In genomic region chr9:44407752-44408097, GRCm38 (mm10) we compare ENCODE assay signal across 8 mouse cellular contexts. TPM values are rescaled to one million over a fixed set of nuclear protein-coding genes. Genes with fewer than 3 reads are reported as not detected.
A peak's percentile ranks its signal among the peaks of the same experiment; 100 is the strongest.
DNase-seq lines count a peak whose midpoint lies in the region; ATAC-seq and TF ChIP-seq lines count a peak whose summit lies in the region.

No protein-coding gene starts in this region.

- under 1% methylated on average over 24 of the region's 24 CpGs for WGBS in kidney, postnatal 0 days
- WGBS in embryonic facial prominence, embryonic 10.5 days = under 1% methylated on average over 24 of the region's 24 CpGs
- 1% methylated on average over 24 of the region's 24 CpGs for WGBS in hindbrain, embryonic 16.5 days
- WGBS in midbrain, postnatal 0 days = under 1% methylated on average over 24 of the region's 24 CpGs

- peak overlapping the region; percentile 82 for H3K9ac ChIP-seq in kidney, postnatal 0 days (ENCODE audit: low read depth, low read length)
- peak overlapping the region; percentile 73 for H3K9ac ChIP-seq in hindbrain, embryonic 16.5 days (ENCODE audit: low read depth, low read length)
- H3K9ac ChIP-seq in midbrain, postnatal 0 days (replicated peaks; ENCODE audit: low read length, poor library complexity, severe bottlenecking) = peak overlapping the region; percentile 81

- H3K4me2 ChIP-seq in kidney, postnatal 0 days (ENCODE audit: low read length) = peak overlapping the region; percentile 71
- H3K4me2 ChIP-seq in hindbrain, embryonic 16.5 days (ENCODE audit: low read length) = peak overlapping the region; percentile 78
- peak overlapping the region; percentile 56 for H3K4me2 ChIP-seq in midbrain, postnatal 0 days (ENCODE audit: low read depth, low read length, poor library complexity, severe bottlenecking)

- no peaks in the 10 kb centered on the region for H3K4me1 ChIP-seq in kidney, postnatal 0 days (replicated peaks; ENCODE audit: insufficient read depth, low read length)
- peaks cover 17% of the 10 kb centered on the region for H3K4me1 ChIP-seq in embryonic facial prominence, embryonic 10.5 days
- H3K4me1 ChIP-seq in hindbrain, embryonic 16.5 days (ENCODE audit: control insufficient read depth, insufficient read depth, low read depth, low read length) = peaks cover 15% of the 10 kb centered on the region
- H3K4me1 ChIP-seq in midbrain, postnatal 0 days (ENCODE audit: insufficient read depth, low read length) = no peaks in the 10 kb centered on the region

- DNase-seq in kidney, postnatal 0 days (ENCODE audit: low spot score) = no peak
- DNase-seq in kidney, postnatal 14 days = no peak
- no peak for DNase-seq in embryonic facial prominence, embryonic 10.5 days (ENCODE audit: low spot score)
- no peak for DNase-seq in midbrain, postnatal 0 days (ENCODE audit: low spot score)
- DNase-seq in spleen, postnatal 10 days (ENCODE audit: low spot score in 2 of 2) = no peak
- no peak for DNase-seq in frontal cortex, postnatal 36 days (ENCODE audit: low spot score in 2 of 2)
- no peak for DNase-seq in ovary, postnatal 10 days (ENCODE audit: low spot score)

- no peak for ATAC-seq in kidney, postnatal 0 days (replicated peaks; ENCODE audit: low FRiP score, low read depth)
- peak; percentile 49; the same call in 1 of the 2 replicates for ATAC-seq in hindbrain, embryonic 16.5 days
- peak; percentile 64 for ATAC-seq in midbrain, postnatal 0 days (ENCODE audit: low FRiP score)

- H3K36me3 ChIP-seq in kidney, postnatal 0 days (ENCODE audit: insufficient read depth, low read length) = peaks cover 53% of the 10 kb centered on the region
- H3K36me3 ChIP-seq in embryonic facial prominence, embryonic 10.5 days (replicated peaks) = peaks cover 78% of the 10 kb centered on the region
- peaks cover 46% of the 10 kb centered on the region for H3K36me3 ChIP-seq in hindbrain, embryonic 16.5 days (ENCODE audit: control insufficient read depth, insufficient read depth, low read length)
- peaks cover 42% of the 10 kb centered on the region for H3K36me3 ChIP-seq in midbrain, postnatal 0 days (ENCODE audit: insufficient read depth, low read length)

- no peak for TF ChIP-seq CTCF in kidney, postnatal 0 days (IDR thresholded peaks at IDR 0.05; ENCODE audit: low read depth)
- no peak for TF ChIP-seq CTCF in midbrain, postnatal 0 days (IDR thresholded peaks at IDR 0.05)

- H3K4me3 ChIP-seq in kidney, postnatal 0 days (replicated peaks; ENCODE audit: low read depth, low read length) = peak overlapping the region; percentile 76
- H3K4me3 ChIP-seq in embryonic facial prominence, embryonic 10.5 days = peak overlapping the region; percentile 81
- H3K4me3 ChIP-seq in hindbrain, embryonic 16.5 days (ENCODE audit: low read length) = peak overlapping the region; percentile 55
- peak overlapping the region; percentile 71 for H3K4me3 ChIP-seq in midbrain, postnatal 0 days (ENCODE audit: low read depth, low read length)

- H3K27ac ChIP-seq in kidney, postnatal 0 days = peak overlapping the region; percentile 93
- H3K27ac ChIP-seq in embryonic facial prominence, embryonic 10.5 days (replicated peaks) = peak overlapping the region; percentile 93
- H3K27ac ChIP-seq in hindbrain, embryonic 16.5 days (ENCODE audit: low read depth, low read length) = peak overlapping the region; percentile 98
- H3K27ac ChIP-seq in midbrain, postnatal 0 days (ENCODE audit: low read depth, low read length) = peak overlapping the region; percentile 93

- H3K9me3 ChIP-seq in kidney, postnatal 0 days (replicated peaks; ENCODE audit: low read length) = no peaks in the 10 kb centered on the region
- H3K9me3 ChIP-seq in embryonic facial prominence, embryonic 10.5 days = no peaks in the 10 kb centered on the region
- no peaks in the 10 kb centered on the region for H3K9me3 ChIP-seq in hindbrain, embryonic 16.5 days (ENCODE audit: control insufficient read depth, low read length)
- H3K9me3 ChIP-seq in midbrain, postnatal 0 days (ENCODE audit: low read length) = no peaks in the 10 kb centered on the region

- no peaks in the 10 kb centered on the region for H3K27me3 ChIP-seq in kidney, postnatal 0 days (ENCODE audit: insufficient read depth, low read length)
- no peaks in the 10 kb centered on the region for H3K27me3 ChIP-seq in embryonic facial prominence, embryonic 10.5 days (replicated peaks; ENCODE audit: low read depth, poor library complexity, severe bottlenecking)
- no peaks in the 10 kb centered on the region for H3K27me3 ChIP-seq in hindbrain, embryonic 16.5 days (replicated peaks; ENCODE audit: control insufficient read depth, insufficient read depth, low read length)
- no peaks in the 10 kb centered on the region for H3K27me3 ChIP-seq in midbrain, postnatal 0 days (ENCODE audit: insufficient read depth, low read length)

RNA-seq across cellular contexts. Expression of gene Trappc4, which starts 0.3 kb away (rescaled TPM):
- polyA plus RNA-seq in kidney, postnatal 0 days (2015; fragmentation: Nextera tagmentation; extraction: Ambion mirVana) = 130 and 135 TPM in 2 replicates
- 178 and 179 TPM in 2 replicates for polyA plus RNA-seq in embryonic facial prominence, embryonic 10.5 days (2016; fragmentation: Nextera tagmentation; extraction: Ambion mirVana)
- 293 and 308 TPM in 2 replicates for polyA plus RNA-seq in hindbrain, embryonic 16.5 days (2015; fragmentation: Nextera tagmentation; extraction: Ambion mirVana)
- total RNA-seq in midbrain, postnatal 0 days (2014; rRNA removed) = 149 and 166 TPM in 2 replicates
- polyA plus RNA-seq in midbrain, postnatal 0 days (2015; fragmentation: Nextera tagmentation; extraction: Ambion mirVana) = 326 and 327 TPM in 2 replicates

RNA-seq across cellular contexts. Expression of gene Rps25, which starts 0.8 kb away (rescaled TPM):
- polyA plus RNA-seq in kidney, postnatal 0 days (2015; fragmentation: Nextera tagmentation; extraction: Ambion mirVana) = 2,620 and 2,934 TPM in 2 replicates
- 2,417 and 2,419 TPM in 2 replicates for polyA plus RNA-seq in embryonic facial prominence, embryonic 10.5 days (2016; fragmentation: Nextera tagmentation; extraction: Ambion mirVana)
- 742 and 834 TPM in 2 replicates for polyA plus RNA-seq in hindbrain, embryonic 16.5 days (2015; fragmentation: Nextera tagmentation; extraction: Ambion mirVana)
- total RNA-seq in midbrain, postnatal 0 days (2014; rRNA removed) = 298 and 395 TPM in 2 replicates
- 1,596 and 1,621 TPM in 2 replicates for polyA plus RNA-seq in midbrain, postnatal 0 days (2015; fragmentation: Nextera tagmentation; extraction: Ambion mirVana)

RNA-seq across cellular contexts. Expression of gene Ccdc84, which starts 10.6 kb away (rescaled TPM):
- 25.5 and 29.2 TPM in 2 replicates for polyA plus RNA-seq in kidney, postnatal 0 days (2015; fragmentation: Nextera tagmentation; extraction: Ambion mirVana)
- polyA plus RNA-seq in embryonic facial prominence, embryonic 10.5 days (2016; fragmentation: Nextera tagmentation; extraction: Ambion mirVana) = 21.6 and 28.4 TPM in 2 replicates
- polyA plus RNA-seq in hindbrain, embryonic 16.5 days (2015; fragmentation: Nextera tagmentation; extraction: Ambion mirVana) = 32.3 and 32.4 TPM in 2 replicates
- 20.0 and 23.2 TPM in 2 replicates for total RNA-seq in midbrain, postnatal 0 days (2014; rRNA removed)
- polyA plus RNA-seq in midbrain, postnatal 0 days (2015; fragmentation: Nextera tagmentation; extraction: Ambion mirVana) = 30.2 and 36.1 TPM in 2 replicates

RNA-seq across cellular contexts. Expression of gene Slc37a4, which starts 11.1 kb away (rescaled TPM):
- 88.7 and 101 TPM in 2 replicates for polyA plus RNA-seq in kidney, postnatal 0 days (2015; fragmentation: Nextera tagmentation; extraction: Ambion mirVana)
- polyA plus RNA-seq in embryonic facial prominence, embryonic 10.5 days (2016; fragmentation: Nextera tagmentation; extraction: Ambion mirVana) = 13.4 and 16.1 TPM in 2 replicates
- 56.8 and 60.2 TPM in 2 replicates for polyA plus RNA-seq in hindbrain, embryonic 16.5 days (2015; fragmentation: Nextera tagmentation; extraction: Ambion mirVana)
- 70.7 and 99.6 TPM in 2 replicates for total RNA-seq in midbrain, postnatal 0 days (2014; rRNA removed)
- polyA plus RNA-seq in midbrain, postnatal 0 days (2015; fragmentation: Nextera tagmentation; extraction: Ambion mirVana) = 35.9 and 42.2 TPM in 2 replicates

RNA-seq across cellular contexts. Expression of gene Hyou1, which starts 28.4 kb away (rescaled TPM):
- polyA plus RNA-seq in kidney, postnatal 0 days (2015; fragmentation: Nextera tagmentation; extraction: Ambion mirVana) = 22.1 and 25.8 TPM in 2 replicates
- polyA plus RNA-seq in embryonic facial prominence, embryonic 10.5 days (2016; fragmentation: Nextera tagmentation; extraction: Ambion mirVana) = 43.8 and 46.7 TPM in 2 replicates
- 25.3 and 29.0 TPM in 2 replicates for polyA plus RNA-seq in hindbrain, embryonic 16.5 days (2015; fragmentation: Nextera tagmentation; extraction: Ambion mirVana)
- total RNA-seq in midbrain, postnatal 0 days (2014; rRNA removed) = 64.7 and 78.8 TPM in 2 replicates
- polyA plus RNA-seq in midbrain, postnatal 0 days (2015; fragmentation: Nextera tagmentation; extraction: Ambion mirVana) = 16.9 and 18.5 TPM in 2 replicates
